Mouse (Mus musculus) lung, postnatal 14 days (tissue): ENCODE data around the gene Olfr1356.
"Not testable (repeated sequence)": the region's sequence is repeated elsewhere in the genome, so short reads cannot be mapped to it uniquely, and the experiment has no call there.

ENCODE experiments used
- DNase-seq: peaks from one replicate; pipeline ENCODE4 v3.0.0; 2021

The Olfr1356 gene

GRCm38 (mm10) chr10:78852066-78852465, at the start of gene Olfr1356:
Gene Olfr1356 (minus strand): TSS chr10:78852166.
- no peak for DNase-seq

GRCm38 (mm10) chr10:78875240-78875639, 23.3 kb upstream of the Olfr1356 start, which contains the start of gene Olfr1355:
Gene Olfr1355 (plus strand): TSS chr10:78875540.
- no peak for DNase-seq

- DNase-seq: not testable (repeated sequence)
Observed at GRCm38 (mm10) chr10:78840456-78840855, 11.5 kb downstream of the Olfr1356 start.

GRCm38 (mm10) chr10:78812358-78813060, 39.5 kb downstream of the Olfr1356 start:
- DNase-seq: no peak

- no peak for DNase-seq
Observed at GRCm38 (mm10) chr10:78801449-78801848, 50.5 kb downstream of the Olfr1356 start.
